Mouse (Mus musculus) adrenal gland, postnatal 10 days (tissue): ENCODE results near the gene B4galt2. TPM values are rescaled to one million over a fixed set of nuclear protein-coding genes. Genes with fewer than 3 reads are reported as not detected.

Experiments used
- DNase-seq: peaks from one replicate; pipeline ENCODE4 v3.0.0; 2021; ENCODE audit warnings: mixed read lengths
- total RNA-seq, 2 experiments: library from RNA; stranded (reverse); gene quantifications; 2 replicates each; pipeline ENCODE4 v1.2.3; 2021

The B4galt2 gene
- total RNA-seq, 2 experiments from 2014 or later = 14.2 to 17.7 TPM

DNA sequence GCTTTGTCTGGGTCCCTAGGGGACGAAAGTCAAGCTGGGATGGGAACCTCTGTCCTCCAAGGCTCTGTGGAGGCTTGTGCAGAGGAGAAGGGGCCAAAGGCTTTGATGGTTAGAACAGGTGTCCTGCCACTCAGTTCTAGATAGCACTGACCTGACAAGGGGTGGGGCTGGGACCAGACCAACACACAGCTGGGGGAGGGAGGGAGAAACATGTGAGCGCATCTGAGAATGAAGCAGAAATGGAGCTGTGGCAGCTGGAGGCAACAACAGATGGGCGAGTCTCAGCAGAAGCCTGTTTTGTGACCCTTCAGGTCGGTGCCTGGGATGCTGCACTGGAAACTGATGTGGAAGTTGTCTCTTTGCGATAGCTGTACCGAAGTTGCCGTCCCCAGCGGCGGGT is 14.0 kb downstream of the B4galt2 start:
- DNase-seq = no peak

- peak; percentile 81 for DNase-seq
Observed at GRCm38 (mm10) chr4:117867823-117868222, 15.5 kb downstream of the B4galt2 start.

DNA sequence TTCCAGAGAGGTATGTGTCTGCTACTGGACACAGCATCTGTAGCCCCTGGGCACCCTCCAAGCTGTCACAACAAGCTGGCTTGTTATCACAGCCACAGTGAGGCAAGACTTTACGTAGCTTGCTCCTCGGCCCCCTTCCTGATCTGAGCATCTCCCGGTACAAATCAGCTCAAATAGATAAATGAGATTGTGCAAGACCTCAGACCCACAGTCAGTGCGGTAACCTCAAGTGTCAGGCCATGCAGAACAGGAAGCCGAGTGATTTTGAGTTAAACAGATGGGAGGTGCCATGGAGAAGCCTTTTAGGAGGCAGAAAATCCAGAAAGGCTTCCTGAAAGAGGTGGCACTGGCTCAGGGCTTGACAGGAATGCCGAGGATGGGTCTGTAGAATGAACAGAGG is 16.3 kb downstream of the B4galt2 start:
- no peak for DNase-seq

DNA sequence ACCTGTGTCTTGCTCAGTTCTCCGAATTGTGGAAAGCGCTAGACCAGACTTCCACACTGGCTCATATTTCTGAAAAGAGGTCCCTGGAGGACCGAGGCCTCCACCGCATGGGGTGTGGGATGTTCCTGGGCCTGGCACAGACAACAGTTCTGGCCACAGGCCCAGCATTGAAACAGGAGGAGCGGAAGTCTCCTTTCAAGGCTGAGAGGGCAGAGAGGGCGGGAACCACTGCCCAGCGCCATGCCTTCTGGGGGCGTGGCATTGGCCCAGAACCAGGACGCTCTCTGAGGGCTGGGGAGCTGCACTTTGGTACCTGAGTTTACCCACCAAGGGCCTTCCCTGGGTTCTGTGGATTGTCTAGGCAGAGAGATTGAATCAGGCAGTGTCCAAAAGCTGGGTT is 17.2 kb downstream of the B4galt2 start:
- peak; percentile 93 for DNase-seq

DNA sequence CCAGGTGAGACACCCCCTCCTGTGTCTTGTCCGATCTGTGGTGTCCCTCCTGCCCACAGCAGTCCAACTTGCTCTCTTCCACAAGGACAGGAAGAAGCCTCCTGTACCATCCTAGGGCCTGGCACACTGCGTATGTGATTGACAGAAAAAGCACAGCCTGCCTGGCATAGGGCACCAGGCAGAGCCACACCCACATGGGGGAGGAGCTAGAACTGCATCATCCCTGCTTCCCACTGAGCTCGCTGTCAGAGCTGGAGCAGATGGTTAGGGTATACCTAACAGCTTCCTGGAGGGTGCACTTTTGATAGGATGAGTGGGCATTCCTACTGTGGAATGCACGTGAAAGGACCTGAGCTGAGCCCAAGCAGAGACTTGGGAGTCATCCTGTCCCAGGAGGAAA is 20.5 kb downstream of the B4galt2 start:
- peak; percentile 44 for DNase-seq

- DNase-seq = no peak
Observed at GRCm38 (mm10) chr4:117860570-117860969, 22.7 kb downstream of the B4galt2 start.

GRCm38 (mm10) chr4:117858794-117859193 is 24.5 kb downstream of the B4galt2 start:
- DNase-seq = peak; percentile 82

DNA sequence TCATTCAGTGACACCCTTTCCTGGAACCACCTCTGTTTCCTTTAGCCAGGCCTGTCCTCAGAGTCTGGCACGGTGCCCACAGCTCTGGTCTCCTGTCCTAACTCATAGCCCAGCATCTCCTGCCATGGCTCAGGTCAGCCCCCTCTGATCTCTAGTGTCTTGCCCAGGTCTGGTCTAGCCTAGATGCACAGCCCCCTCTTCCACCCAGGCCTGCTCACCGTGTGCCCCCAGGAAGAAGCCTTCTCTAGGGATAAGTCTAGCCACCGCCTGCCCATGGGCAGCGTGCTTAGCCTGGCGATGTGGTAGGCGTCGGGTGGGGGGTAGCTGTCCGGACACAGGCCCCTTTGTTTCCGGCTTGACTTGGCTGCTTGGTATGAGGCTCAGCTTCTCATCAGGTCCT is 28.1 kb downstream of the B4galt2 start:
- DNase-seq = peak; percentile 52

GRCm38 (mm10) chr4:117852152-117852868 is 31.0 kb downstream of the B4galt2 start:
- no peak for DNase-seq

GRCm38 (mm10) chr4:117850871-117851270 is 32.4 kb downstream of the B4galt2 start:
- peak; percentile 56 for DNase-seq

DNA sequence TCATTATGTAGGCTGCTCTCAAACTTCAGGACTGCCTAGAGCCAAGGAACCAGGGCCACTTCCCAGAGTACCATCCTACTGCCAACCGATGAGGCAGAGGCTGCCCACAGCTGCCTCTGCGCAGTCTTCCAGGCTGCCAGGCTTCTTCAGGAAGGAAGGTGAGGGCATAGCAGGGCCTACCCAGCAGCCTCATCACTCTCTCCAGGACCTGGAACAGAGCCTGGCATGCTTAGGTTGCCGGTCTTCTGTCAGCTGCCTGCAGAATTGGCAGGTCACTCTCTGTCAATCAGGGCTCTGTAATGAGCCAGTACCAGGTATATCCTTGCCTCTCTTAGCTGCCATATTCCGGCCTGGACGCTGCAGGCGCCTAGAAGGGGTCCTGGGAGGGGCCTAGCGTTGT is 33.1 kb downstream of the B4galt2 start:
- no peak for DNase-seq

- DNase-seq = no peak
Observed at GRCm38 (mm10) chr4:117849506-117849905, 33.8 kb downstream of the B4galt2 start.

GRCm38 (mm10) chr4:117849063-117849462 is 34.2 kb downstream of the B4galt2 start:
- no peak for DNase-seq

DNA sequence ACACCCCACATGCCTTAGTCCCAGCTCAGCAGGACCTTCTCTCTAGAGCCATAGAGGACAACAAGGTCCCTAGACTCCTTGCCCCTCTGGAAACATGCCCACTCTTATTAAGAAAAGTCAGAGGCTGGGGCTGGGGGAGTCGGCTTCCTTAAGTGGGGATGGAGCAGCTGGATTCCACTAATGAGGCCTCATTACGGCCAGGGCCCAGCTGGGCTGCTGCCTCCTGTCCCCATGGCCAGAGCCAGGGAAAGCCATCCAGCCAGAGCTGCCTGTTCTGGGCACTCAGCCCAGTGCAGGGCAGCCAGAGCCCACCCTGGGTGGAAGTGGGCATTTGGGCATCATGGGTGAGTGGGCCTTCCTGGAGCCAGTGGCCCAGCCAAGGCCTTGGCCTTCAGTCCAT is 36.3 kb downstream of the B4galt2 start:
- DNase-seq = no peak

- DNase-seq = no peak
Observed at GRCm38 (mm10) chr4:117846261-117846660, 37.0 kb downstream of the B4galt2 start.

GRCm38 (mm10) chr4:117845316-117845715 is 38.0 kb downstream of the B4galt2 start:
- DNase-seq = no peak

DNA sequence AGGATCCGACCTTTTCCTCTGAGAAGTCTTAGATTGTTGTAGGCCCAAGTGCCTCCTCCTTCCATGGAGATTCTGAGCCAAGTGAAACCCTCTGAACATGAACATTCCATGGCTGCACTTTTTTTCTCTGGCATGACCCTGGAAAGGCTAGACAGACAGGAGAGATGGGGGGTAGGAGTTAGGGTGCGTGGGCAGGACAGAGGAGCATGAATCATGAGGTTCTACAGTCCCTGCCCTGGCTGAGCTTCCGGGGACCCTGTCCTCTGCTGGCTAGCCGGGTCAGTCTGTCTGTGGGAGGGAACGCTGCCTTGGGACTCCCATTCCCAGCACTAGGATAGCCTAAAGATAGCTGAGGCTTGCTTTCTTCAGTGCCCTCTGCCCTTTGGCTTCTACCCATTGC is 38.8 kb downstream of the B4galt2 start:
- no peak for DNase-seq

GRCm38 (mm10) chr4:117843101-117843500 is 40.2 kb downstream of the B4galt2 start:
- DNase-seq = no peak

GRCm38 (mm10) chr4:117841566-117841965 is 41.7 kb downstream of the B4galt2 start:
- DNase-seq = no peak

- DNase-seq = no peak
Observed at GRCm38 (mm10) chr4:117840821-117841220, 42.5 kb downstream of the B4galt2 start.

GRCm38 (mm10) chr4:117839366-117839765 is 43.9 kb downstream of the B4galt2 start:
- DNase-seq = no peak

- no peak for DNase-seq
Observed at GRCm38 (mm10) chr4:117837271-117837670, 46.0 kb downstream of the B4galt2 start.

- DNase-seq = peak; percentile 94
Observed at GRCm38 (mm10) chr4:117836204-117836767, 47.0 kb downstream of the B4galt2 start.

DNA sequence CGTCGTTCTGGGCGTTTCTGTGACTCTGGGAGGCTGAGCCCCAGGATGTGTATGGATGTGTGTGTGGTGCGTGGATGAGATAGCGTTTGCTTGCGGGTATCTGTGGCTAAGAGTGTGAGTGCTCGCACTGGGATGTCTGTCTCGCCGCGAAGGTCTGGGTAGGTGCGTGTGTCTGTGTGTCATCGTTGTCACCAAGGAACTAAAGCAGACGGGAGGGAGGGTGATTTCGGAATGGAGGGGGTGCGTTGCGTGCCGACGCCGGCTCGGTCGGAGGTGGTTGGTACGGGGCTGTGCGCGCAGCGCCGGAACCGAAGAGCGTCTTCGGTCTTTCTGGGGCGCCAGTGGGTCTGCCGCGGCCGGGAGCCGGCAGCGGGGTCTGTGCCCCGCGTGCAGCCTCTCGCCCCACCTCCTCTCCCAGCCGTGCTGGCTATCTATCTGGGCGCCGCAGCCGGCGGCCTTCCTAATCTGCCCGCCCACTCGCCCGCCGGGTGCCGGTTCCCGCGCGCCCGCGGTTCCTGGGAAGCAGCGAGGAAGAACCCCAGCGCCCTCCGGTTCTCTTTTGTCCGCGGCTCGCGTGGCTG is 47.7 kb downstream of the B4galt2 start:
- DNase-seq = peak; percentile 65
